Mouse (Mus musculus): ENCODE measurements around the gene Tcp11.

Tcp11 gene

DNA sequence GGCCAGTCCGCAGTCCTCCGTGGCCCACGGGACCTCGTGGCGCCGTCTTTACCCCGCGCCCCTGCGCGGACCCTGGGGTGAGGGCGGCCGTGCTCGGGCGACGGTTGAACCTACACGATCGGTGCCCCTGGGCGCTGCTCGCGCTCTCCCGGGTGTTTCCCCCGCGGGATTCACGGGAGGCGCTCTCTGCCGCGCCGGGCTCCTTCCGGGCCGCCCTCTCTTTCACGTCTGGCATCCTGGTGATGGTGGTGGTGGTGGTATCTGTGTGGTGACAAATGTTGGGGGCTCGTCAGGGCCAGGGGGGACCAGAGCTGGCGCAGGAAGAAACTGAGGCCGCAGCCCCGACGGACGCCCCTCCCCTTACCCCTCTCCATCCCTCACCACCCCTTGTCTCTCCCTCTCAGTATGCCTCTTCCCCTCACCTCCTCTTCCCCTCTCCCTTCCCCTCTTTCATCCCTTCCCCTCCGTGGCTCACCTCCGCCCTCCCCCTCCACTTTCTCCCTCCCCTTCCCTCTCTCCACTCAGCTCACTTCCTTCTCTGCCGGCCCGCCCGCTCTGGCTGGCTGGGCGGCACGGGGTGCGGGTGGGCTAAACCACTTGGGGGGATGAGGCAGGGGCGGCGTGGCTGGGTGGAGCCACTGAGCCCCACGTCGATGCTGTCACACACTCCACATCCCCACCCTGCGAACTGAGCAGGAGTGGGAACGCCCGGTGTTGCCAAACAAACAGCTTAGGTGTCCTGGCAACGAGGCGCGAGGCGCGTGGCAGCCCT, at the start of gene Tcp11:
Gene Tcp11 (minus strand): TSS at position 595 of the 772 bp plus-strand sequence.
- DNase-seq (ENCODE audit: low spot score) = no peak

DNA sequence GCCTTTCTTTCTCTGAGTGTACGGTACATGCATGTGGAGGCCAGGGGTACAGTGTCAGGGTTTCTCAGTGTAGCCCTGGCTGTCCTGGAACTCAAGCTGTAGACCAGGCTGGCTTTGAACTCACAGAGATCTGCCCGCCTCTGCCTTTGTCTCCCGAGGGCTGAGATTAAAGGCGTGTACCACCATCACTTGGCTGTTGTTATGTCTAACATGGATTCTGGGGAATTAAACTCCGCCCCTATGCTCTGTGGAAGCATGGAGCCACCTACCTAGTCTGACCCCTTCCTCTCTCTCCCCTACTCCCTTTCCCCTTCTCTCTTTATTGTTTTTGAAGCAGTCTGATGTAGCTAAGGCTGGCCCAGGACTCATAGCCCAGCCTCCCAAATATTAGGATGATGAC, 49.4 kb upstream of the Tcp11 start:
- DNase-seq (ENCODE audit: low spot score) = no peak

DNA sequence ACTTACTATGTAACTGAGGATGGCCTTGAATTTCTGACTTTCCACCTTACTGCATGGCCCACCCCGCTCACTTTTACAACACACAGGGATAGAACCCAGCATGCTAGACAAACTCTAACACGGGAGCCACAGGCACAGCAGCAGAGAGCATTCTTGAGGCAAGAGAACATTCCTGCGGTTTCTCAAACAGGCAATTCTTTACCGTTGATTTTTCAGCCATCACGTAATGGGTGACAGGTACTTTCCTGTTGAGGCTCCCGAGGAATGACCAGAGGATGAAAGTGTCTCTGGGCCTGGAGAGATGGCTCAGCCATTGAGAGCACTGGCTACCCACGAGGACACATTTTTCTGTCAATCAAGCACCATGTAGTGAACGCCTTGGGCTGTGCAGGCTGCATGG, 43.9 kb upstream of the Tcp11 start:
- DNase-seq (ENCODE audit: low spot score) = no peak

DNA sequence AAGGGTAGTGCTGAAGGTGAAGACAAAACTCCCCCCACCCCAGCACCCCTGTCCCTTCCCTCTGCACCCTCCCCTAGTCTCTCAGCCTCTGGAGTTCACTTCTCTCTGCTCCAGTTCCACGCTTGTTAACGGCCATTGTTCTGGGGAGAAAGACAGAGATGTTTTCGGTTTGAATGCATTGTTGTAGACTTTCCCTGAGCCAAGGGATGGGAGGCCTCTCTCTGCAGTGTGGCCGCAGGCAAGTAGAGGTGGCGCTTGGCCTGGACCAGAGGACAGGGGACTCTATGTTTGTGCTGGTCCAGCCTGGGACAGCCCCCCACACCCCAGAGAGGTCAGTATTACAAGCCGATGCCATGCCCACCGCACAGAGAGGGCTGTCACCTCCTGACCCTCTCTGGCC, 43.2 kb upstream of the Tcp11 start:
- no peak for DNase-seq (ENCODE audit: low spot score)

DNA sequence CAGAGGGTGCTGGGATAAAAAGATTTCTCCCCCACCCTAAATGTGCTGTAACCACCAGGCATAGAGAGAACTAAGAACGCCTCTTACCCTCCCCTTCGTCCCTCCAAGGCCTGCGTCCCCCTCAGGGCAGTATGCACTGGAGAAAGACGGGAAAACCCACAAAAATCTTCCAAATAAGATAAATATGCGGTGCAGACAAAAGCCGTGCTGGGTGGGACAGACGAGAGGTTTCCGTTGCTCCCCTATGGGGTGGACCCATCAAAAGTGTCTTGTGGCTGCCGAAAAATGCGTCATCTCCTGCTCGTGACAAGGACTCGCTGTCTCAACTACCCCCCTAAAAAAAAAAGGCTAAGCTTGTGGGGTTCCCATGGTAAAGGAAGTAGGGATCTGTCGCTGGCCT, 42.5 kb upstream of the Tcp11 start:
- no peak for DNase-seq (ENCODE audit: low spot score)

DNA sequence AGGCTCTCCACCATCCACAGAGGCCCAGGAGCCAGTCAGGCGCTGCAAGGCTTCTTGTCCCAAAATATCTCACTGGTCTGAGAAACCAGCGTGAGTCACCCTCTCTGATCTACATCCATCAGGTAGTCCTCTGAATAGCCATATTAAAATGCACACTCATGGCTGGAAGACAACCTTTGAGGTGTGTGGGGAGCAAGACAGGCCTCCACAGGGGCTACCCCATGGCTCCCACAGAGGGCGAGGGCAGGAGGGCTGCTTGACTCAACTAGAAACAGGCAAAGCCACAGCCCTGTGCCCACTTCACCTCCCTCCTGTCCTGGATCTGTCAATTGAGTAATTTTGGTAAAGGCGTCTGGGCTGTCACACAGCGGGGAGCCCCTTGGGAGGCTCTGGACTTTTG, 40.0 kb upstream of the Tcp11 start:
- DNase-seq (ENCODE audit: low spot score) = no peak

DNA sequence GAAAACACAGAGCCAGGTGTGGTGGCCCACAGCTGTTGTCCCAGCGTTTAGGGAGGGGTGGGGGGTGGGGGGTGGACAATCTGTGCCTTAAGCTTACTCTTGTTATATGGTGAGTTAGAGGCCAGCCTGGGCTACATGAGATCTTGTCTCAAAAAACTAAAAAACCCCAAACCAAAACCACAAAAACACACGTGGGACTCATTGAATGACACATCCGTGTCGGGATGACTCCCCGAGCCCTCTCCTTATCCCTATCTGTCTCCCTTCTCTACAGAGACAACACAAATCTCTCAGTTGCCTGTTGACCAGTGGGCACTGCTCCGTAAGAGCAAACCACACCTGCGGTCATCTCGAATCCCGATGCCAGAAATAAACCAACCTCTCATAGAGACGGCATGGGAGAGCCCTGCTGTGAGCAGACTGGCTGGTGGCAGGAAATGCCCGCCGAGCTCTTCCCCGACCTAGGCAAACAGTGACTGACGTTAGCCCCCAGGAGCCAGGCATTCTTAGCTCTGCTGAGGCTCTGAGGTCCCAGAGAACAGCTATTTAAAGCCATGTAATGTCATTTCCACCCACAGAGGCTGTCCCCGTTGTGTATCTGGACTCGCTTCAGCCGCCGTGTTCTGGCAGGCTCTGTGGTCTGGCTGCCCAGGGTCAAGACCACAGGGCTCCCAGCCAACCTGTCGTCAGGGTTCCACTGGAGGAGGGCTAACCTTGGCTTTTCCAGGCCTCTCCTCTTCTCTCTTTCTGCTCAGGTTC, 37.2 kb upstream of the Tcp11 start:
- no peak for DNase-seq (ENCODE audit: low spot score)

DNA sequence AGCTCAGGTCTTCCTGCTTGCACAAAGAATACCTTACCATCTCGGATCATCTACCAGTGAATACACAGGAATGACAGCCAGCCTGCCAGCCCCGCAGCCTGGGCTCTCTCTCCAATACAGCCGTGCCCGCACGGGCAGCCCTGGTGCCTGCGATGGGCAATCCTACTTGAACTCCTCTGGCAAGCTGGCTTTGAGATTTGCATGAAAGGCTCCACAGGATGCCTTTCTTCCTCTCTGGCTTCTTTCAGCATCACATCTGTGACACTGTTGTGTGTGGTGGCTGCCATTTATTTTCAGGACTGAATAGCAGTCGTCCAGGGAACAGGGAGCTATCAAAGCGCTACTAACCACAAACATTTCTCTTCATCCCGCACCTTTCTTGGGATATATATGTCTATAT, 35.9 kb upstream of the Tcp11 start:
- DNase-seq (ENCODE audit: low spot score) = no peak

DNA sequence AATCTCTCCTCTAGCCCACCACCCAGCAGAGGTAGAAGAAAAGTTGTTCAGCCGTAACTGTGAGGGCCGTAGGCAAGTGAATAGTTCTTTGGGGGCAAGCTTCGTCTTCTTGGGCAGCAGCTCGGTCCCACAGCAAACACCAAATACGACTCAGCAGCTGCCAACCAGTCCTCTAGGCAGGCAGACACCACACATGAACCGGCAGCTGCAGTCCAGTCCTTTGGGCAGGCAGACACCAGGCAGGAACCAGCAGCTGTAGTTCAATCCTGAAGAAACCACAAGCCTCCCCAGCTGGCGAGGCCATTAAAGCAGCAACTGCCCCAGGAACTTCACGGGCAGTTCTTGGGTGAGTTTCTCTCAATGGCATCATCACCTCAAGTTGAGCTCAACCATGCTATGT, 31.8 kb upstream of the Tcp11 start:
- DNase-seq (ENCODE audit: low spot score) = no peak

DNA sequence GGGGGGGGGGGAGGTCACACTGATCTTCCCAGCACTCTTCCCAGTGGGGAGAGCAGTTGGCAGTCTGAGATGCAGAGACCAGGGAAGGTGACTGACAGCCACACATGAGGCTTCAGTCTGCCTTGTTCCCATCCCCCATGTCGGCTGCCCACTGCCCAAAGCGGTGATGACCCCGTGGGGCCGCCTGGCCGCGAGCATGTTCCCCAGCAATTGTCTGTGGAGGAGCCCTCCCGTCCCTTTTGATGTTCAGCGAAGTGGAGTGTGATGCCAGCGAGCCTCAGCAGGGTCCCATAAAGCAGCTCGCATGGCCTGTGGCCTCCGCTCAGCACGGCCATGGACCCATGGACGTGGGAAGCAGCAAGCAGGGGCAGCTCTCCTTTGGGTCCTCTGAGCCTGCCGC, 26.8 kb upstream of the Tcp11 start:
- no peak for DNase-seq (ENCODE audit: low spot score)

DNA sequence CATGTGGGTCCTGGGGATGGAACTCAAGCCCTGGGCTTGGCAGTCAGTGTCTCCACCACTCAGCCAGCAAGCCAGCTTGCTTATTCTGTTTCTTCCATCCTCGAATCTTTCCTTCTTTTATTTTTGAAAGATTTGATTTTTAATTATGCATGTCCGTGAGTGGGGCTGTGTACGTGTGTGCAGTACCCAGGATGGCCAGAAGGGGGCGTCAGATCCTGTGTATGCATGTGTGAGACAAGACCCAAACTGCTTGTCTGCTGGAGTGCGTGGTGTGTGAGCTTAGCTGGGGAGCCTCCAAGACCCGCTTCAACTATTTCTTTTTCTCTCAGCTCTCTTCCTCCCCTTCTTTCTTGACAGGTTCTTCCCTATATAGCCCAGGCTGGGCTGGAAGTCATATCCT, 25.9 kb upstream of the Tcp11 start:
- DNase-seq (ENCODE audit: low spot score) = no peak

DNA sequence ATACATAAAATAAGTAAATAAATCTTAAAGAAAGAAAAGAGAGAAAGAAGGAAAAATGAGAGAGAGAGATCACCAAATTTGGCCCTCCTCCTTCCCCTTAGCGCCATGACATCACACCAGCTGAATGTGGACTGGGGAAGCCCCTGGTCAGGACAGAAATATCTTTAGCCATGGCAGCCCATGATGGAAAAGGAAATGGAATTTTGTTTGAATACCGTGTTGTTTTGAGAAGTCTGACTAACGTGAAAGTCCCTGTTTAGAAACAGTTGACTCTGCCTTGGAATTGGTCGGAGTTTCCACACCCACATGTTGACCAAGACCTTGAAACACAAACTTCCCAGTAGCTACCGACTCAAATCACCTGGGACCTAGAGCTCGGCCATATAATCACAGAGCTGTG, 24.0 kb upstream of the Tcp11 start:
- DNase-seq (ENCODE audit: low spot score) = no peak

DNA sequence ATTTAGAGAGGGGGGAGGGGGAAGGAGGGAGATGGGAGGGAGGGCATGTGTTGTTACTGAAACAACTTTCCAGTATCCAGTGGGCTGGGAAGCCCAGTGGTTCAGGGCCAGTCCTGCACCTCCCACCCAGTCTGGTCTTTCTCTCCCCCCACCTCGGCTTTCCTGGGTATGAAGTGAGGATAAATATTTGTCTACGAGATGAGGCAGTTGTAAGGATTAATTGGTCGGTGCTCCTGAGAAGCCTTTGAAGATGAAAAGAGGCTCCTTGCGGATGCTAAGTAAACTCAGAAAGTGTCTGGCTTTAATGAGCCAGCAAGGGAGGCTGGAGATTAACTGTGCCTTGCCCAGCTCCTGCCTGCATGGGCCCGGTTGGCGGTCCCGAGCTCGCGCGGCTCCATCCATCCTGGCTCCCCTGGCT, 21.5 kb upstream of the Tcp11 start:
- no peak for DNase-seq (ENCODE audit: low spot score)

DNA sequence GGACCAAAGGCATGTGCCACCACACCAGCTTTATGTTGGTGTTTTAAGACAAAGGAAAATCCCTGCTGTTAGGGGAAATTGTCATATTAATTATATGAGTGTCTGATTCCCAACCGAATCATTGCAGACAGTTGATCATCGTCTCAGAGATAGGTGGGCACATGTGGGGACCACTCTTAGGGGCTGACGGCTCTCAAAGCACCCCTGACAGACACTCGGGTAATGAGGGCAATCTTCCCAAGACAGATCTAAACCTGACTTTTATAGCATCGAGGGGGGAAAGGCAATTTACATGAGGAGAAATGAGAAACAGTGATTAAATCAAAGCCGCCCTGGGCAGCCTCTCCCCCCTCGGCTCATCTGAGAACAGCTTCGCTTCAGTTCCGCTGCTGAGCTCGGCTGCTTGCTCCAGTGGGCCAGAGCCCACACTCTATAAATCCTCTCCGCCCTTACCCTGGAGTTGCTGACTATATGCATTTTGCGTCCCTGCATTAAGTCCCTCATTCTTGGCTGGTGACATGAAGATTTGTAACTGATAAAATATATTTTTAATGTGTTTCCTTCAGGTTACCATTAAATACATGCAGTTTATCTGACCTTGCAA, 20.9 kb upstream of the Tcp11 start:
- DNase-seq (ENCODE audit: low spot score) = no peak

DNA sequence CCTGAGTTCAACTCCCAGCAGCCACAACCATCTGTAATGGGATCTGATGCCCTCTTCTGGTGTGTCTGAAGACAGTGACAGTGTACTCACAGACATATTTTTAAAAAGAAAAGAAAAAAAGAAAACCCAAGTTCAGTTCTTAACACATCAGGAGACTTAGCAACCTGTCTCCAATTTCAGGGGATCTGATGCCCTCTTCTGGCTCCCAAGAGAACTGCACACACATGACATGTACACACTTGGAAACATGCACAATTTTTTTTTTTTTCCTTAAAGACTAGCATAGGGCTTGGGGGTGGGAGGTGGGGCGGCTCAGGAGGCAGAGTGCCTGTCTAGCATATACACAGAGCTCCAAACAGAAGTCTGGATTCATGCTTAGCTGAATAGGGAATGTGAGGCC, 20.2 kb upstream of the Tcp11 start:
- no peak for DNase-seq (ENCODE audit: low spot score)

DNA sequence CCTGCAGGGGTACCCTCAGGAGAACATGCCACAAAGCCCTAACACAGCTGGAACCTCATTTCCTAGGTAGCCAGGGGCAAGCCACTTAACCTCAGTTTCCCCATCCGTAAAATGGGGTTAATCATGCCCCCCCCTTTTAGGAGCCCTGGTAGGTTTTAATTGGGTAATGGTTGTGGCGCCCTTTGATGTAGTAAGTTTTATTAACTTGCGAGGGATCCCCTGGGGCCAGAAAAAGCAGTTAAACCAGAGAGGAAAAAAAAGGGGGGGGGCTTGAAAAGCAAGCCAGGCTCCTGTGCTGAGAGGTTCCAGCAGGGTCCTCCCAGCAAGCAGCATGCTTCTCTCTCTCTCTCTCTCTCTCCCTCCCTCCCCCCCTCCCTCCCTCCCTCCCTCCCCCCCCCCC, 18.6 kb upstream of the Tcp11 start:
- DNase-seq (ENCODE audit: low spot score) = no peak

DNA sequence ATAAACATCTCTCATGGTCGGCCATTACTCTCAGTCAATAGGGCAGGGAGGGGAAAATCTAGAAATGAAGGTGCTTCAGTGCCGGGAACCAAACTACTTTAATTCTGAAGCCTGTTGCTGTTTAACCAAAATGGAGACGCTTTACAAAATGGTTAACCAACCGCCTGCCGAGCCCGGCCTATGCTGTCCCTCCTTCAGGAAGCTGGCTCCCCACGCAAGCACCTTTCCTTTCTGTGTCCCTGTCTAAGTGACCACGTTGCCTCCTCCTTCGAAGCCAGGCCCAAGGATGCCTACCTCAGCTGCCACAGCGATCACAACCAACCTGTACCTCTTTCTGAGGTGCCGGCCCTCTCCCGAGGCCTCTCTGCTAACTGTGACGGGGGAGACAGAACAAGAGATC, 16.9 kb upstream of the Tcp11 start:
- DNase-seq (ENCODE audit: low spot score) = no peak

DNA sequence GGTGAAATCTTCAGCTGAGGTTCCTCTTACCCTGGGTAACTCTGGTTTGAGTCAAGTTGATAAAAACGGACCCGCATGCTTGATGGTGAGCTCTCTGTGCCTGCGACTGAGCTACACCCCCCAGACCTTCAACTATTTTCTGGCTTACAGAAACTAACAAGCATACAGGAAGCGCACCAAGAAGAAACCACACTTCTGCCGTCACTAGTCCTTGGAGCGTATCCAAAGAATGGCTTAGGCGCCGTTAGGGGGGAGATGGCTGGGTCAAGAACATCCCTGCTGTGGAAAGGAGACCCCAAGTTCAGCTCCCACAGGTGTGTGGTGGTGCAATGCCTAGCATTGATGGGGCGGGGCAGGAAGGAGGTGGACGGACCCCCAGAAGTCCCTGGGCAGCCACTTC, 16.0 kb upstream of the Tcp11 start:
- no peak for DNase-seq (ENCODE audit: low spot score)

DNA sequence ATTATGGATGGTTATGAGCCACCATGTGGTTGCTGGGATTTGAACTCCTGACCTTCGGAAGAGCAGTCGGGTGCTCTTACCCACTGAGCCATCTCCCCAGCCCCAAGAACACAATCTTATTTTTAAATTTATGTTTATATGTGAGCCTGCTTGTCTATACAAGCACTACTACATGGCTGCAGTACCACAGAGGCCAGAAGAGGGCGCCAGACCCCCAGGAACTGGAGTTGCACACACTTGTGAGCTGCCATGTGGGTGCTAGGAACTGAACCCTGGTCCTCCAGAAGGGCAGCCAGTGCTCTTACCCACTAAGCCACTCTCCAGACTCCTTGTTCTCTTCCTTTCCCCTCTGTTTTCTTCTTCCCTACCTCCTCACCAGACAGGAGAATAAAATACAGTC, 13.4 kb upstream of the Tcp11 start:
- DNase-seq (ENCODE audit: low spot score) = no peak

DNA sequence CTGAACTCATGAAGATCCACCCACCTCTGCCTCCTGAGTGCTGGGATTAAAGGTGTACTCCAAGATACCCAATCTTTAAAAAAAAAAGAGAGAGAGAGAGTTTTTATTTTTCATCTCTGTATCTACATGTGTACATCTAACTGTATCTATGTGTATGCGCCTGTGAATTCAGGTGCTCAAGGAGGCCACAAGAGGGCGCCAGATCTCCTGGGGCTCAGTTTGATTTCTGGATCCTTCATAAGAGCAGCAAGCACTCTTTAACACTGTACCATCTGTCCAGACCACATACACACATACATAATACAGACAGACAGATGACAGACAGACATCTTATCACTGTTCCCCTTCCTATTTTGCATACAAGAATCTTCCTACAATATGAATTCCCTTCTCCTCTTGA, 11.9 kb upstream of the Tcp11 start:
- no peak for DNase-seq (ENCODE audit: low spot score)

DNA sequence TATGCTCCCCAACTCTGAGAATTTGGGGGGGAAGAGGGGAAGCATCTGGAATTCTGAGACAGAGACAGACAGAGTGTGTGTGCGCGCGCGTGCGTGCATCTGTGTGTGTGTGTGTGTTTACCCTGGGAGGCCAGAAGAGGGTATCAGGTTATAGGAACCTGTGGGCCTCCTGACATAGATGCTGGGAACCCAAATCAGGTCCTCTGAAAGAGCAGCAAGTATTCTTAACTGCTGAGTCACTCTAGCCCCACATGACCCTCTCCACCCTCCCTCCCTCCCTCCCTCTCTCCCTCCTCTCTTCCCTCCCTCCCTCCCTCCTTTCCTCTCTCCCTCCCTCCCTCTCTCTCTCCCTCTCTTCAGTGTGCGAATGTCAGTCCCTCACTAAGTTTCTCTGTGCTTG, 8.3 kb upstream of the Tcp11 start:
- no peak for DNase-seq (ENCODE audit: low spot score)

DNA sequence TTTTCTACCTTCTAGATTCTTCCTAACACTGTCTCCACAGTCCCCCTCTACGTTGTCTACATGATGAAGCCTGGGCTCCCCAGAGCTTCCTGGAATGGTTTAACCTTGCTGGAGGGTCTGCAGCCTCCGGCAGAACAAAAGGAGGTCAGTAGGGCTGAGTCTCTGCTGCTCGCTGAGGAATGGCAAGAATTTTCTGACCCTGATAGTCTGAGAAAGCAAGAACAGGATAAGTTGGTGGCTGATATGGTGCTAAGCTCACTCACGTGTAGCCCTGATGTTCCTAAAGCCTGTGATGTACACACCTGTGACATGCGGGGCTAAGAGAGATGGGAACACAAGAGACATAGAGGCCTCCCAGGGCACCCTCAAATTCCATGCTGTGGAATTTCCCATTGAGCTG, 7.0 kb upstream of the Tcp11 start:
- no peak for DNase-seq (ENCODE audit: low spot score)

DNA sequence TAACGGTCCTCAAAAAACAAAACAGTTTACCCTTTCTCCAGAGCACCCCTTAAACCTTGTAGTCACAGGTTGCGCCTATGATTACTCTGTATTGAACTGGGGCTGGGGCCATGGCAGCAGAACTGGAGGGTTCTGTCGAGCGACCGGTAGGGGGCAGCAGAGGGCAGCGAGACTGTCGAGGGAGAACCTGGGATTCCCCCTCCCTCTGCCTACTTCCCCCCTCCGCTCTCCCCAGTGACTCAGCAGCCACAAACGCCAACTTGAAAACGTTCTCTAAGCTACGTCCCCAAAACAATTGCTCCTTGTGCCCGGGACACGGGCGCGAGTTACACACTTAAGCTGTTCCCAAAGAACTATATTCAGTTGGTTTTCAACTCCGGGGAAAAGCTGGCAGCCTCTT, 4.5 kb upstream of the Tcp11 start:
- DNase-seq (ENCODE audit: low spot score) = peak; percentile 68
